Mouse (Mus musculus) frontal cortex, postnatal 36 days (tissue): ENCODE results near the gene Pabpc4.

Experiments
- DNase-seq, 2 experiments: peaks; one replicate each; pipeline ENCODE4 v3.0.0; 2022; ENCODE audit warnings: low spot score in 2 of 2

Gene Pabpc4

GRCm38 (mm10) chr4:123342091-123342641 lies 80.0 kb downstream of the Pabpc4 start:
- DNase-seq, result no peak

GRCm38 (mm10) chr4:123342642-123343470 lies 80.7 kb downstream of the Pabpc4 start, which contains the start of gene Bmp8a:
Gene Bmp8a, minus strand, starts transcription at chr4:123343252.
- no peak for DNase-seq

GRCm38 (mm10) chr4:123343471-123343789 lies 81.3 kb downstream of the Pabpc4 start:
- no peak for DNase-seq
